Mouse (Mus musculus): Measurements from ENCODE around the gene Emc1. TPM values are rescaled to one million over a fixed set of nuclear protein-coding genes. Genes with fewer than 3 reads are reported as not detected.
A peak's percentile ranks its signal among the peaks of the same experiment; 100 is the strongest.
"Not testable (repeated sequence)": the region's sequence is repeated elsewhere in the genome, so short reads cannot be mapped to it uniquely, and the experiment has no call there.

Gene Emc1
- total RNA-seq, 2 experiments from 2014 or later, result 19.2 to 42.6 TPM

- peak; percentile 15; the same call in 1 of the 2 replicates for ATAC-seq (replicated peaks; ENCODE audit: poor library complexity)
Measured at GRCm38 (mm10) chr4:139352832-139353231, 445 bp downstream of the Emc1 start.

GRCm38 (mm10) chr4:139357211-139357610, 4.8 kb downstream of the Emc1 start:
- ATAC-seq (replicated peaks; ENCODE audit: poor library complexity), result no peak

- peak; percentile 75 for ATAC-seq (replicated peaks; ENCODE audit: poor library complexity)
Measured at GRCm38 (mm10) chr4:139360761-139361548, 8.6 kb downstream of the Emc1 start.

GRCm38 (mm10) chr4:139367336-139367735, 14.9 kb downstream of the Emc1 start:
- no peak for ATAC-seq (replicated peaks; ENCODE audit: poor library complexity)

DNA sequence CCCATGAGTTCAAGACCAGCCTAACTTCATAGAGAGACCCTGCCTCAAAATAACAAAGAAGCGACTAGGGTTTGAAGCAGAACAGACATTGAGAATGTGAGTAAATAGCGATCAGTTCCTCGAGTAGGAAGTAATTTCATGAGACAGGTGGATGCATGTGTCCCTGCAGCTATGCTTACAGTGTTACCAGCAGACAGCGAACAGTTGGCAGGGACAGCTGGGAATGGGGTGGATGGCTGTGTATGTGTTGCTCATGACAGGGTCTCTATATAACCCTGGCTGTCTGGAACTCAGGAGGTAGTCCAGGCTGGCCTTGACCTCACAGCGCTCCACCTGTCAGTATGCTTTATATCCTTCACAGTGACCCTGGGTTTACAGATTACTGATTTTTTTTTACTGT, 15.7 kb downstream of the Emc1 start:
- no peak for ATAC-seq (replicated peaks; ENCODE audit: poor library complexity)

DNA sequence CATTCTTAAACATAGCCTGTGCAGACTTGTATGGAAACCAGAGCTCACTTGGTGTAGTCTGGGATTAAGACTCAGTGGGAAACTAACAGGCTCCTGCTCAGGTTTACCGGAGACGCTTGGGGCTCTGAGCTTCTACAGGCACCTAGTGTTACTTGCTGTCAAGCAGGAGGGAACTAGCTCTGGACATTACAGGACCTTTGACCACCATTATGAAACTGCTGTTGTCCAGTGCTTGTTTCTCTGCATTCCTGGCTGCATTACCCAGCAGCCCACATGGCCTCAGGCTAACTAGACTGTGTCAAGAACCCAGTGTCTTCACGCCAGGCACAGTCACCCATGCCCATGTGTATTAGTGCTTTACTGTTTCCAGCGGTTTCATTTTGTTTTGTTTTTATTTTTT, 20.7 kb downstream of the Emc1 start:
- ATAC-seq (replicated peaks; ENCODE audit: poor library complexity), result no peak

DNA sequence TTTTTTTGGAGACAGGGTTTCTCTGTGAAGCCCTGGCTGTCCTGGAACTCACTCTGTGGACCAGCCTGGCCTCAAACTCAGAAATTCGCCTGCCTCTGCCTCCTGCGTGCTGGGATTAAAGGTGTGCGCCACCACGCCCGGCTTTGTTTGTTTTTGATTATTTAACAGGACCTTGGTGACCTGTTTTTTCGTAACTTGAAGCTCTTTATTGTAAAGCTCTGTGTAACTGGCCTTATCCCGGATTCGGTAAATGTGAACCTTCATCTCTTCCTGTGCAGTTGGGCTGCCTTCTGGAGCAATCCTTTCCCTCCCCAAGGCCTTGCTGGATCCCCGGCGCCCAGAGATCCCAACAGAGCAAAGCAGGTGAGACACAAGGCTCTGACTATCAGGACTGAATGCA, 21.1 kb downstream of the Emc1 start:
- ATAC-seq (replicated peaks; ENCODE audit: poor library complexity), result no peak

DNA sequence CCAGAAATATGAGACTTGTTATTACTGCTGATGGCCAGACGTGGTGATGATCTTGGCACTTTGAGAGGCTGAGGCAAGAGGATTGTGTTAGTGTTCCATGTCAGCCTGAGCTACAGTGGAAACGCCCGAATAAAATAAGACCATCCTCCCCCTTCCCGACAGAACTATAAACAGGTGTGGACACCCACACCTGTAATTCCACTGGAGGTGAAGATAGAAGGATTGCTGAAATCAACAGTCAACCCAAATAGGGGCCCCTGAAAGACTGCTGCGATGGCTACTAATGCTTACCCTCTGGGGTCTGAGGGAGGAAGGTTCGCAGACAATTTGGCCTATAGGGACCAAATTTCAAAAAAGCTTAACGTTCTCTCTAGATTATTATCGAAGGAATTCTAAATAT, 27.3 kb downstream of the Emc1 start:
- no peak for ATAC-seq (replicated peaks; ENCODE audit: poor library complexity)

- ATAC-seq (replicated peaks; ENCODE audit: poor library complexity), result peak; percentile 89
Measured at GRCm38 (mm10) chr4:139380207-139380748, 27.9 kb downstream of the Emc1 start.

DNA sequence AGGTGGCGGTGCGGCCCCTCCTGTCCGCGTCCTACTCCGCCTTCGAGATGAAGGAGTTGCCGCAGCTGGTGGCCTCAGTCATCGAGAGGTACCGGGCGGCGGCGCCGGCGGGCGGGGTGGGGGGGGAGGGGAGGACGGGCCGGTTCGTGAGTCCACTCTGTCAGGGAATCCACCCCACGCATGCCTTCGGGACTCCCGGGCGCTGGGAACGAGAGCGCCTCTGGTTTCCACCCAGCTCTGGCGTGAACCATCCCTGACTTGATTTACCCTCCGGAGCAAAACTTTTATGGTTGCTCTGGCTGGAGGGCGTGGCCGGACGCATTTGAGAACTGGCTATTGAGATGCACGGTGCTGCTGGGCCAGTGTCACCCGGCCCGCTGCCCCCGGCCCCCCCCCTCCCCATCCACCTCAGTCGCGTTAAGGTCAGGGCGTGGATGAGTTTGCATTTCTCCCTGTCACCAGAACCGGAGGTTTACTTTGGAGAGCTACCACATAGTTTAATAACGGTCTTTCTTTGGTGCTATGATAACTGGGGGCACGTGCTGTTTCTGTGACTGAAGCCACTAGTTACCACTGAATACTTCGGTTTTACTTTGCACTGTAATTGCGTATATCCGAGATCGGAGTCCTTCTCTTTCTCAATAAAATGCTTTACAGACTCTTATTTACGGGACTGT, 28.5 kb downstream of the Emc1 start:
- ATAC-seq (replicated peaks; ENCODE audit: poor library complexity), result peak; percentile 32

DNA sequence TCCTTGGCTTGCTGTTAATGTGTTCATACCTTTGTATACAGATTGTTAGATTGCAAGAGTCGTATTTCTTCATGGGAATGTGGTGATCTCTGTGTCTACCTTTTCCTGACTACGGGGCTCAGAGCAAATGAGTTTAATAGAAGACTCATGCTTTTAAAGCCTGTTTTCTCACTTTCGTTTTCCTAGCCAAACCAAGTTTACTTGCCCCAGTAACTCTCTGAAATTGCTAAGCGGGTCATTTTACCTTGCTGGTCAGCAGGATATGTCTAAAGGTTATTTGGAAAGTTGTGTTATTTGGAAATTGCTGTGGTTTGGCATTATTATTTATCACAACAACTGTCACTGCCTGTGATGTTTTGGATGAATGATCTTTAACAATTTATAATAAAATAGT, 29.1 kb downstream of the Emc1 start:
- no peak for ATAC-seq (replicated peaks; ENCODE audit: poor library complexity)

DNA sequence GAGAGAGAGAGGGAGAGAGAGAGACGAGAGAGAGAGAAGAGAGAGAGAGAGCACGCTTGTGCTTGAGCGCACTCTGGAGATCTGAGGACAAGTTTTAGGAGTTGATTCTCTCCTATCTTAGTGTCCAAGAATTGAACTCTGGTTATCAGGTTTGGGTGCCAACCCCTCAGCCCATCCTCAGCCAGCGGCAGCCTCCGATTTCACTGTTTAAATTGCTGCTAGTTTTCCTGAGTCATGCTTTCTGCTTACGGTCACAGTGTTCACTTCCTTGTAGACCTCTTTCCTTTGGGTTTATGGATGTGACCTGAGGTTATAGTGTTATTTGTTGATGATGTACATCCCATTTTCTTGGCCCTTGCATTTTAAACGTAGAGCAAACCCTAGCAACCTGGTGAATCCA, 29.8 kb downstream of the Emc1 start:
- peak; percentile 22 for ATAC-seq (replicated peaks; ENCODE audit: poor library complexity)

GRCm38 (mm10) chr4:139385841-139386240, 33.5 kb downstream of the Emc1 start:
- not testable (repeated sequence) for ATAC-seq (replicated peaks; ENCODE audit: poor library complexity)

GRCm38 (mm10) chr4:139386869-139387319, 34.5 kb downstream of the Emc1 start:
- ATAC-seq (replicated peaks; ENCODE audit: poor library complexity), result no peak

DNA sequence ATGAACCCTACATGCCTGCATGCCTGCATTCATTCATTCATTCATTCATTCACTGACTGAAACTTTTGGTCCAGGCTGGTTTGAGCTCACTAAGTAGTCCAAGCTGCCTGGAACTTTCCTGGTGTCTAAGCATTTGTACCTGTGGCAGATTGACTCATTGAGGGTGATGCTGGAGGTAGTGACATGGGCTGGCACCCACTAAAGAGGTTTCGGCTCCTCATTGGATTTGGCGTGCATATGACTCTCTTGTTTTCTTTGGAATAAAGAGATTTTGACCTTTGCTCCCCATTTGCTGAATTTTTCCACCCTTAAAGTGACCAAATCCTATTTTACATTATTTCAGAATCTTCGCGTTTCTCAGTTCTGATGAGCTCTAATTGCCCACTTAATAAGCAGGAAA, 37.2 kb downstream of the Emc1 start:
- no peak for ATAC-seq (replicated peaks; ENCODE audit: poor library complexity)

GRCm38 (mm10) chr4:139395431-139395830, 43.0 kb downstream of the Emc1 start:
- ATAC-seq (replicated peaks; ENCODE audit: poor library complexity), result peak; percentile 54

GRCm38 (mm10) chr4:139400487-139400886, 48.1 kb downstream of the Emc1 start:
- ATAC-seq (replicated peaks; ENCODE audit: poor library complexity), result no peak

DNA sequence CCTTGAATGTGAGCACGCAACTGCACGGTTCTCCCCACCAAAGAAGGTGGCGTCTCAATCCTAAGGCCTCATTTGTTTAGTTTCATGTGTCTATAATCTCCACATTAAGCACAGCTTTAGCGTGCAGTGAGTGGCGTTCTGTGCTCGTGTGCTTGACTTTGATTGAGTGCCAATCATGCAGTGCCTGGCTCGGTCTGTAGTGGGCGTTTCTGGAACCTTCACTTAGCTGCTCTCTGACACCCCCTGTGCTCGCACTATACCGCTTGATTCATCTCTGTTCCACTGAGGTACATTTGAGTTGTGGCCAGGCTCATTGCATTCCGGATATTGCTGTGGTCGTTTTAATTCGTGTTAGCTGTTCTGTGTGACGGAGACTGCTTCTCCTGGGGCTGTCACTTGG, 50.8 kb downstream of the Emc1 start:
- peak; percentile 61 for ATAC-seq (replicated peaks; ENCODE audit: poor library complexity)

DNA sequence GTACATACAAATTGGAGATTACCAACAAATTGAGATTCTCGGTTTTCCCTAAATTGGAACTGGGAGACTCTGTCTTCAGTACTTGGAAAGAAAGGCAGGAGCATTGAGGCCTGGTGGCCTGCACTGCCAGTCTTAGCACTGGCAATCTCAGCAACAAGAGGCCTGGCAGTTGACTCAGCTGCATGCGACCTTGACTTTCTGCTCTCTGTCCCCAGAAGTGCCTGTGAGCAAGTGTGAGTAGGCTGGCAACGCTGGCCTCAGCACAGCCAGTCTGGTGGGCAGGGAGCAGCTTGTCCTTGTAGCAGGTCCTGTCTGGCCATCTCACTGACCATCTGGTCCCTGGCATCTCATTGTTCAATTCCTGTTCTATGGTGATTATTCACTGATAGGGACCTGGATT, 59.0 kb downstream of the Emc1 start:
- ATAC-seq (replicated peaks; ENCODE audit: poor library complexity), result no peak

- no peak for ATAC-seq (replicated peaks; ENCODE audit: poor library complexity)
Measured at GRCm38 (mm10) chr4:139417868-139418267, 65.5 kb downstream of the Emc1 start.

DNA sequence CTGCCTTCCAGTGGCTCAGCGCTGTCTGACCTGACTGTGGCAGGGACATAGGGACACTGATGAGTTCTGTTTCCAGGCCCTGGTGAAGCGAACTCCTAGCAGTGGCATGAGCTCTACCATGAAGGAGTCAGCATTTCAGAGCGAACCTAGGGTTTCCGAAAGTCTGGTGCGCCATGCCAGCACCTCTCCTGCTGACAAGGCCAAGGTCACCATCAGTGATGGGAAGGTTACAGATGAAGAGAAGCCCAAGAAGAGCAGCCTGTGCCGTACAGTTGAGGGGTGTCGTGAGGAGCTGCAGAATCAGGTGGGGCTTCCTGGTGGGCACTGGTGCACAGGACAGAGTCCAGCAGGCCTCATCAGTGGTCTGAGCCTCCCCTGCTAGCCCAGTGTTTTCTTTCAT, 69.2 kb downstream of the Emc1 start:
- ATAC-seq (replicated peaks; ENCODE audit: poor library complexity), result no peak

- ATAC-seq (replicated peaks; ENCODE audit: poor library complexity), result no peak
Measured at GRCm38 (mm10) chr4:139422409-139422808, 70.0 kb downstream of the Emc1 start.

Data from megakaryocyte progenitor cell, adult 5-6 weeks (primary cell).